Mouse (Mus musculus) cerebellum, adult 2 months (tissue): Measurements from ENCODE around the gene Apom. TPM values are rescaled to one million over a fixed set of nuclear protein-coding genes. Genes with fewer than 3 reads are reported as not detected.

Experiments used
- DNase-seq, 2 experiments: peaks; one replicate each; pipeline ENCODE4 v3.0.0; 2021
- H3K27ac ChIP-seq: fragments of 200-500 bp; 2 replicates; pipeline ENCODE4 v1.5.1; 2012; ENCODE audit warnings: low read length, control low read depth, inconsistent platforms; ENCODE audit not compliant: insufficient read depth
- H3K27me3 ChIP-seq: fragments of 200-500 bp; 2 replicates; pipeline ENCODE4 v1.6.1; 2012; ENCODE audit warnings: inconsistent platforms, mild to moderate bottlenecking, low read length, moderate library complexity; ENCODE audit not compliant: control insufficient read depth, insufficient read depth
- H3K4me1 ChIP-seq: fragments of 200-500 bp; 2 replicates; pipeline ENCODE4 v1.6.1; 2011; ENCODE audit warnings: low read length; ENCODE audit not compliant: control insufficient read depth, insufficient read depth
- H3K4me3 ChIP-seq: fragments of 200-500 bp; replicated peaks from 2 replicates; pipeline ENCODE3; 2011; ENCODE audit warnings: mild to moderate bottlenecking, low read depth, low read length, control low read depth; ENCODE audit not compliant: insufficient read depth
- CTCF ChIP-seq: fragments of 200-500 bp; IDR thresholded peaks from 2 replicates; pipeline ENCODE4 v1.5.1; 2011; ENCODE audit warnings: low read depth, mild to moderate bottlenecking, control low read depth, low read length, moderate library complexity, borderline replicate concordance; ENCODE audit not compliant: insufficient read depth
- POLR2A ChIP-seq: fragments of 200-500 bp; IDR thresholded peaks from 2 replicates; pipeline ENCODE4 v1.6.1; 2011; ENCODE audit warnings: low read length, control low read depth, borderline replicate concordance; ENCODE audit not compliant: insufficient read depth
- WGBS: fragments of 180-500 bp; shearing (Covaris S2); methylation state at CpG from one replicate; pipeline ENCODE4 v1.1.7; 2018; 5-methylcytosine and 5-hydroxymethylcytosine counted together
- polyA plus RNA-seq: library from polyadenylated mRNA; depleted of rRNA; stranded (reverse); fragments of >200 nt; gene quantifications from 2 replicates; pipeline ENCODE4 v1.2.3, GENCODE M21; 2012

Apom gene
- polyA plus RNA-seq, 1 experiment = 0.28 TPM

DNA sequence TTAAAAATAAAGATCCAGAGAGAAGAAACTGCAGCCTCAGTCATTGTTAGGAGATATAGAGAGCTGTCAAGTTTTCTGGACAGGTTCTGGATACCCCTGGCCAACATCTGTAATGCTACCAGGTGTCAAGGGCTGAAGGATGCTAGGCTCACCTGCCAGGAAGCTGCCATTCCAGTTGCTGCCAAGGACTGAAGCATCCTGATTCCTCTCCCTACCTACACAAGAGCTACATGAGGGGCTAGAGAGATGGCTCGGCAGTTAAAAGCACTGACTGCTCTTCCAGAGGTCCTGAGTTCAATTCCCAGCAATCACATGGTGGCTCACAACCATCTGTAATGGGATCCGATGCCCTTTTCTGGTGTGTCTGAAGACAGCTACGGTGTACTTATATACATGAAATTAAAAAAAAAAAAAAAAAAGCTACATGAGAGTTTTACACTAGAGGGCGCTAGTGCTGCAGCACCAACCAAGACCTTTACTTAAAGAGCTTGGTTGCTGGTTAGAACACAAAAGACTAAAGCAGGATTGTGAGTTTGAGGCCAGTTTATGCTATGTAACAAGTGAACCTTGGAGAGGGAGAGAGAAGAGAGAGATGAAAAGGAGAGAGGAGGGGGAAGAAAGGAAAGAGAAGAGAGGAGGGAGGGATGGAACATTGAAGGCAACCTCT lies 36.8 kb upstream of the Apom start:
- no peak overlapping the region for H3K27ac ChIP-seq
- DNase-seq = no peak
- H3K4me3 ChIP-seq = no peak overlapping the region
- H3K4me1 ChIP-seq = no peaks in the 10 kb centered on the region
- no peaks in the 10 kb centered on the region for H3K27me3 ChIP-seq
- TF ChIP-seq POLR2A (no peak), CTCF (no peak)
- 11% methylated on average over 4 of the region's 4 CpGs for WGBS

DNA sequence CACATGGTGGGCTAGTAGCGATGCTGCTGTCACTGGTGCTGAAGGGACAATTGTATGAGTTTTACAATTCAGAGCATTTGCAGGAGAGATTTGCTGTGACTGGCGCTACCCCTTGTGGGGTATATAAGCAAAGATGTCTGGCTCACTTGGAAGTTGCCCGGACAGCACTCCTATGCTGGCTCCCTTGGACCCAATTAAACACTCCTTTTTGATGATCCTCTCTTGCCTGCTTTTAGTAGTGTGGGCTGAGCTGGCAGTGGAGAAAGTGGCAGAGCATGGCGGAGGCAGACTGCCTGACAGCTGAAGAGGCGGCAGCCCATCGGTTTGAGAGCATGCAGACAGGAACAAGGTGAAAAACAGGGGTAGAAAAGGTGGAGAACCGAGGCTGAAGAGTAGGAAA lies 35.9 kb upstream of the Apom start:
- H3K27ac ChIP-seq = no peak overlapping the region
- H3K4me3 ChIP-seq = no peak overlapping the region
- no peak for TF ChIP-seq CTCF
- TF ChIP-seq POLR2A = no peak
- no peaks in the 10 kb centered on the region for H3K4me1 ChIP-seq
- DNase-seq = no peak
- WGBS = 80% methylated on average over 7 of the region's 7 CpGs
- H3K27me3 ChIP-seq = no peaks in the 10 kb centered on the region

DNA sequence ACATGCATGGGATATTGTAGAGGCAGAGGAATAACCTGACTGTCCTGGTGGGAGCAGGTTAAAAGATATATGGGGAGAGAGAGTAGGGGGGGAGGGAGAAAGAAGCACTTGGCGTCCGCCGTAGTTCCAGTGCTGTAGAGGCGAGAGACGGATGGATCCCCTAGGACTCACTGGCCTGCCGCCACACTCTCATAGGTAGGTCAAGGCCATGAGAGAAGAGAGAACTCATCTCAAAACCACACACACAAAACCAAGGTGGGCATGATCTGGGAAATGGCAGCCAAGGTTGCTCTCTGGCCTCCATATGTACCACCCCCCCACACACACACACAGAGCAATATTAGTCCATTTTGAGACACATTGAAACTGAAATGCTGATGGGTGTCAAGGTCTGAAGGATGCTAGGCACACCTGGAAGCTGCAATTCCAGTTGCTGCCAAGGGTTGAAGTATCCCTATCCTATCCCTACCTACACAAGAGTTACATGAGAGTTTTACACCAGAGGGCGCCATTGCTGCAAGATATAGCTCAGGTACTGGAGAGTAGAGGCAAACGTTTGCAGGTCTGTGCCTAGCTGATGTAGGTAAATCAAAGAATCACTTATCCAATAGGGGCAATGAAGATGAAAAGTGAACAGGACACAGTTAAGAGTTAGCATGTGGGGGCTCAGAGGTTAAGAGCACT lies 34.6 kb upstream of the Apom start:
- Histone ChIP-seq H3K27ac (no peak overlapping the region), H3K4me3 (no peak overlapping the region), H3K4me1 (peaks cover 8% of the 10 kb centered on the region; the same call in 1 of the 2 replicates), H3K27me3 (no peaks in the 10 kb centered on the region)
- TF ChIP-seq CTCF (peak; percentile 65), POLR2A (no peak)
- peak; percentile 63 to 75 for DNase-seq
- 57% methylated on average over 8 of the region's 8 CpGs for WGBS

DNA sequence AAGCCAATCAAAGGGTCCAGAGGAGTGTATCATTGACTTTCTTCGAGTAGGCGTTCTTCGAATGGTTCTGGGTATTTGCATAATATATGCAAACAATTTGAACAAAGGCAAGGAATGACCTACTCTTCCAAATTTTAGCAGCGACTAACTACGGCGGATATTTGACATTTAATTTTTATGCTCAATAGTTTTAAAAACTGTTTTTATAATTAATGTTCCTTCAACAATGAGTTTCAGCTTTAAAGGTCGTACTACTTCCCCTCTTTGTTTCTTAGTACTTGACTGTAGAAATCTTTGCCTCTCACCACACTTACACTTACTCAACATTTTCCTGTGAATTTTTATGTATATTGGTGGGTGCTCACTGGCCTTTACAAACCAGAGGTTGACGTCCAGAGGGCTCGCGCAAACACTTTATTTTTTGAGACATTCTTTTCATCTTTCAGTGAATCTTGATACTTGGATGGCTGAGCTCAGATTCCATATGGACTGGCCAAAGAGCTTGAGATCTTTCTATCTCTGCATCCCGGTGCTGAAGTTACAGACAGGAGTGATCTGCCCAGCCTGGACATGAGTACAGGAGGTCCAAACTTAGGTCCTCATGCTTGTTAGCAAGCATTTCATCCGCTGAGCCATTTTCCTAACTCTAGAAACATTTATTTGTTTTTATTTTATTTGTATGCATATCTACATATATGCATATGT lies 33.8 kb upstream of the Apom start:
- no peaks in the 10 kb centered on the region for H3K27me3 ChIP-seq
- no peak for DNase-seq
- peak overlapping the region; percentile 65 for H3K4me3 ChIP-seq
- no peak for TF ChIP-seq CTCF
- TF ChIP-seq POLR2A = no peak
- WGBS = 17% methylated on average over 12 of the region's 12 CpGs
- no peak overlapping the region for H3K27ac ChIP-seq
- peaks cover 13% of the 10 kb centered on the region; the same call in 1 of the 2 replicates for H3K4me1 ChIP-seq

DNA sequence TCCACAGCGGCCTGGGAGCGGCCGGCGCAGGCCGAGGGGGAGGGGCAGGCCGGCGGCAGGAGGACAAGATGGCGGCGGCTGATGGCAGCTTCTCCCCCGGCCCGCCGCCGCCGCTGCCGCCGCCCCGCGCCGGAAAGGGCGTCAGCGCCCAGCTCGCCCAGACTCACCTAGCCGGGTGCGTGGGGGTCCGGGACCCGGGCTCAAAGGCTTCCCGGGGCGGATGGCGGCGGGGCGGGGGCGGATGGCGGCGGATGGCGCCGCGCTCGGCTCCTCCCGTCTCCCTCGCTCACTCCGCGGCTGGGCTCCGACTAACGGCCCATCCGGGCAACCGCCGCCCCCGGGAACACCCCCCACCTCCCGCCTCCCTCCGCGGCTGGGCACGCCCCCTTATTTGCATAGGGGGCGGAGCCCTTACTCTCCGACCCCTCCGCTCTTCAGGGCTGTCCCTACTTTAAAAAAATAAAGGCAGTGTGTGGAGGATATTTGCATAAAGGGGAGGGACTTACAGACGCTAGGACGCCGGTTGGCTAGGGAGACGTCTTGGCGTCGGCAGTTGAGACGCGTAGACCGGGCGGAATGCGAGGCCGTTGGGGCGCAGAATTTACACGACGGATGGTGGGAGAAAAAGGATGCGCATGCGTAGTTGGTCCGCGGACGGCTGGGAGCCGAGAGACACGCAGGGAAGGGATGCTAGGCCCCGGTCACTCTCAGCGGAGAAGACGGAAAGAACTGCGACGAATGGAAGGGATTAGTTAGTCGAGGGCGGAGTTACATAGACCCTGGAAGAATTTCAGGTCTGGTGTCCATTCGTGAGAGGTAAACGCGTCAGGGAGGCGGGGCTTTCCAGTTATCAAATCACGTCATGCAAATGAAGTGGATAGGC lies 33.0 kb upstream of the Apom start, which contains the start of gene Prrc2a:
Gene Prrc2a, minus strand, starts transcription at position 330 of the 883 bp plus-strand sequence.
- Histone ChIP-seq H3K27ac (peak within 1 kb of the TSS; percentile 82), H3K4me1 (peaks cover 13% of the 10 kb centered on the region; the same call in 1 of the 2 replicates), H3K4me3 (peak within 1 kb of the TSS; percentile 98), H3K27me3 (no peaks in the 10 kb centered on the region)
- WGBS = under 1% methylated on average over 86 of the region's 89 CpGs
- DNase-seq = peak; percentile 99
- TF ChIP-seq CTCF (no peak), POLR2A (peak; percentile 98)

DNA sequence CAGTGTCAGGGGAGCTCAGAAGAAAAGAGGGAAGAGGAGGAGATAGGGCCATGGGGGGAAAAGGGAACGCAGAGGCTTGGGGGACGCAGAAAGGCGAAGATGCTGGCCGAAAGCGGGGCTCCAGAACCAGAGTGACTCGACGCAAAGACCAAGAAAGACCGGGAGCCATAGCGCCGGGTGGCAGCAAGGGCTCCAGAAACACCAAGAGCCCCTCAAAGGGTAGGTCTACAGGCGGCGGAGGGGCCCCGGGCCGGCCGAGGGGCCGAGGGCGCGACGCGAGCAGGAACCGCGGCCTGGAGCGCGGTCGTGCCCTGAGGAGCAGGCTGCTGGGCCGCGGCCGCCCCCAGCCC lies 32.3 kb upstream of the Apom start:
- TF ChIP-seq POLR2A (no peak), CTCF (no peak)
- Histone ChIP-seq H3K4me1 (peaks cover 13% of the 10 kb centered on the region; the same call in 1 of the 2 replicates), H3K27me3 (no peaks in the 10 kb centered on the region), H3K4me3 (peak overlapping the region; percentile 98), H3K27ac (peak overlapping the region; percentile 82)
- WGBS = 0% methylated on average over 28 of the region's 28 CpGs
- no peak for DNase-seq
